Mouse (Mus musculus): ENCODE measurements around the gene Phactr3. TPM values are rescaled to one million over a fixed set of nuclear protein-coding genes. Genes with fewer than 3 reads are reported as not detected.
"Not testable (repeated sequence)": the region's sequence is repeated elsewhere in the genome, so short reads cannot be mapped to it uniquely, and the experiment has no call there.

Phactr3 gene
- 0.20 and 0.27 TPM in 2 replicates for polyA plus RNA-seq (2015; fragmentation: Nextera tagmentation; extraction: Ambion mirVana)

DNA sequence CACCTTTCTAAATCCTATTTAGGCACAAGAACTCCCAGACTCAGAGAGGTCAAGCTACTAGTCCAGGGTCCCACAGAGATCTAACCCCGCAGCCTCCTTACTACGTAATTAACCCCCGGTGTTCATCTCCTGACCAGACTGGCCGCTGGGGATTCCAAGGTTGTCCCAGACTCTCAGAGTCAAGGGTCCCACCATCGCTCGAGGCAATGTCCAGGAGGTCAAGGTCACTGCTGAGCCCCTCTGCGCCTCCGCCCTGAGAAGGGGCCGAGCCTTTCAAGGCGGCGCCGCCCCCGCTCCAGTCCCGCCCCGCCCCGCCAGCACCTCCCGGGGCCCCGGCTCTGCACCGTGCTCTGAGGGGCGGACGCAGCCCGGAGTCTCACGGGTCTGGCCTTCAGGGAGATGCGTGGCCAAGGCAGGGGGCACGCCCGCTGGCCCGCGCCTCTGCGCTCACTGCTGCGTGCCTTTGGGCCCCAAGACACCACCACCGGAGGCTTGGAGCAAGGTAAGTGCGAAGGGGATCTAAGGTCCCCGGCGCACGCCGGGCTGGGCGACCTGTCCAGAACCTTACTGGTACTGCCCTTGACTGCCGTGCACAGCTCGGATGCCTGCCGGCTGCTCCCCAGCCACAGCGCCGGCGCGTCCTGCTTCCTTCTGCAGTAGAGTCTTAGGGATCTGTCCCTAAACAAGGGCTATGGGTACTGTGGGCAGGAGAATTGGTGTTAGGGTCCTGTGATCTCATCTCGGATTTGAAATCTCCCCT lies at the start of gene Phactr3:
Gene Phactr3, plus strand, starts transcription at position 175 of the 760 bp plus-strand sequence.
- TF ChIP-seq EP300 (IDR thresholded peaks at IDR 0.05) (no peak), CTCF (IDR thresholded peaks at IDR 0.05) (no peak)
- H3K9ac ChIP-seq (replicated peaks; ENCODE audit: low read depth): no peak within 1 kb of the TSS
- WGBS: 3% methylated on average over 41 of the region's 45 CpGs
- H3K4me2 ChIP-seq (replicated peaks; ENCODE audit: low read depth, low read length): peak within 1 kb of the TSS; percentile 61
- no peaks in the 10 kb centered on the region for H3K36me3 ChIP-seq (ENCODE audit: insufficient read depth, low read length)
- no peaks in the 10 kb centered on the region for H3K9me3 ChIP-seq (ENCODE audit: low read length)
- no peak within 1 kb of the TSS for H3K27ac ChIP-seq (ENCODE audit: low read length)
- peaks cover 7% of the 10 kb centered on the region; the same call in 1 of the 2 replicates for H3K4me1 ChIP-seq (ENCODE audit: insufficient read depth, low read depth, low read length)
- peaks cover 6% of the 10 kb centered on the region for H3K27me3 ChIP-seq (replicated peaks; ENCODE audit: insufficient read depth, low read length)
- ATAC-seq (peak; percentile 58), DNase-seq (ENCODE audit: low spot score) (no peak)
- H3K4me3 ChIP-seq (ENCODE audit: low read depth, low read length): peak within 1 kb of the TSS; percentile 21; the same call in 1 of the 2 replicates

DNA sequence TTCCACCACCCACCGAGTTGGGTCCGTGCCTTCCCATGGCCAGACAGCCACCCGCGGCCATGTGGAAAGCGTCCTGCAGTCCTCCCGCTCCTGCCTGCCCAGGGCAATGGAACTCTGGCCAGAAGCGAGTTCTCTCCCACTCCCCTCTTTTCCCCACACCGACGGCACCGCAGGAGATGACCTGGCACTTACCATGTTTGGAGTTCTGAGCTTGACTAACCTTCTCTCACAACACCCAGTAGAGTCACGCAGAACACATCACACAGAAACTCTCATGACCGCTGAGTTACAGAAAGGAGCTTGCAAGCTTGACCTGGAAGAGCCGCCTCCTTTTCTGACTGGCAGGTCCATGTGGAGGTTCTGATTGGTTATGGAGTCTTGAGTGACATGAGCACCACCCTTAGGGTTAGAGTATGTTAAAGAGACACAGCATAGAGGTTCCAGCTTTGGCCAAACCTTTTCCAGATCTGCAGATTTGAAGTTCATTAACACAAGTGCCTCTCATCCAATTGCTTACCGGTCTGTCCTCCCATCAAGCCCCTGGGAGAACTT lies 40.5 kb upstream of the Phactr3 start, which contains the start of gene Zfp931:
Gene Zfp931, minus strand, starts transcription at position 311 of the 552 bp plus-strand sequence.
- Histone ChIP-seq H3K4me3 (ENCODE audit: low read depth, low read length) (peak within 1 kb of the TSS; percentile 33), H3K4me2 (replicated peaks; ENCODE audit: low read depth, low read length) (peak within 1 kb of the TSS; percentile 47)
- H3K27ac ChIP-seq (ENCODE audit: low read length); H3K9me3 ChIP-seq (ENCODE audit: low read length); H3K4me1 ChIP-seq (ENCODE audit: insufficient read depth, low read depth, low read length); H3K27me3 ChIP-seq (replicated peaks; ENCODE audit: insufficient read depth, low read length); ATAC-seq; DNase-seq (ENCODE audit: low spot score); H3K36me3 ChIP-seq (ENCODE audit: insufficient read depth, low read length); H3K9ac ChIP-seq (replicated peaks; ENCODE audit: low read depth): not testable (repeated sequence)
- WGBS: no CpG with 5 or more reads among the region's 14 CpGs

DNA sequence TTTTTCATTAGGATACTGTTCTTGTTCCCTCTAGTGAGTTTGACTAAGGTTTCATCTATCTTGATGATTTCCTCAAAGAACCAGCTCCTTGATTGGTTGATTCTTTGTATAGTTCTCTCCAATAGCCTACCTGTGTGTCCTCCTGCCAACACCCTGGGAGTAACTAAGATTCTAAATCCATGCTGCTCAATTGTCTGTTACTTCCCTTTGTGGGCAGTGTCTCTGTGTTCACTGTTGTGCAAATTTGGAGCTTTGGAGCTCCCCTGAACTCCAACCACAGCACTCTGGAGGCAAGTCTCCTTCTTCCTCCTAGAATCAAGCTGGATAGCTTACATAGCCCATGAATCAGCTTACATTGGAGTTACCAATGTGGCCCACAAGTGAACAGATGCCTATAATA lies 29.2 kb upstream of the Phactr3 start:
- no peaks in the 10 kb centered on the region for H3K36me3 ChIP-seq (ENCODE audit: insufficient read depth, low read length)
- H3K27me3 ChIP-seq (replicated peaks; ENCODE audit: insufficient read depth, low read length): no peaks in the 10 kb centered on the region
- no peak for ATAC-seq
- no peak overlapping the region for H3K4me2 ChIP-seq (replicated peaks; ENCODE audit: low read depth, low read length)
- H3K4me1 ChIP-seq (ENCODE audit: insufficient read depth, low read depth, low read length): no peaks in the 10 kb centered on the region
- H3K4me3 ChIP-seq (ENCODE audit: low read depth, low read length): no peak overlapping the region
- H3K9me3 ChIP-seq (ENCODE audit: low read length): no peaks in the 10 kb centered on the region
- H3K27ac ChIP-seq (ENCODE audit: low read length): no peak overlapping the region
- no peak overlapping the region for H3K9ac ChIP-seq (replicated peaks; ENCODE audit: low read depth)
- no peak for DNase-seq (ENCODE audit: low spot score)
- TF ChIP-seq CTCF (IDR thresholded peaks at IDR 0.05) (no peak), EP300 (IDR thresholded peaks at IDR 0.05) (no peak)

DNA sequence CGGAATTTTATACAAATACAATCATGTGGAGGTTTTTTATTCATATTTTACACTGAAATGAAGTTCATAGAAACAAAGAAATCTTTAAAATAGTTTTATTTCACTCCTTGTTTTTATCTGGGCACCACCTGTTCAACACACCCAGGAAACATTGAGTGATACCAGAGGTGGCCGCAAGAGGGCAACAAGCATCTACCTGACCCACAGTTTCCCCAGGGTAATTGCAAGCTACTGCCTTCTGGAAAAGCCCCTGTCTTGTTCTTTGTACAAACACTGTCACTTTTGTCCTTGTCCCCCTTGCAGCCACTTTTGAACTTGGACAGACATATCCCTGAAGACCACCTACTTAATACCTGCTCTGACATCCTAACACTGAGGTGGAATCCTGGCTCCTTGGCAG lies 20.8 kb upstream of the Phactr3 start:
- Histone ChIP-seq H3K27ac (ENCODE audit: low read length) (no peak overlapping the region), H3K36me3 (ENCODE audit: insufficient read depth, low read length) (no peaks in the 10 kb centered on the region), H3K4me2 (replicated peaks; ENCODE audit: low read depth, low read length) (no peak overlapping the region), H3K27me3 (replicated peaks; ENCODE audit: insufficient read depth, low read length) (no peaks in the 10 kb centered on the region), H3K9ac (replicated peaks; ENCODE audit: low read depth) (no peak overlapping the region), H3K4me1 (ENCODE audit: insufficient read depth, low read depth, low read length) (no peaks in the 10 kb centered on the region), H3K9me3 (ENCODE audit: low read length) (no peaks in the 10 kb centered on the region), H3K4me3 (ENCODE audit: low read depth, low read length) (no peak overlapping the region)
- no peak for ATAC-seq
- 6% methylated on average over 2 of the region's 2 CpGs for WGBS
- peak; percentile 10 for DNase-seq (ENCODE audit: low spot score)
- TF ChIP-seq CTCF (IDR thresholded peaks at IDR 0.05): peak; percentile 68
- no peak for TF ChIP-seq EP300 (IDR thresholded peaks at IDR 0.05)

DNA sequence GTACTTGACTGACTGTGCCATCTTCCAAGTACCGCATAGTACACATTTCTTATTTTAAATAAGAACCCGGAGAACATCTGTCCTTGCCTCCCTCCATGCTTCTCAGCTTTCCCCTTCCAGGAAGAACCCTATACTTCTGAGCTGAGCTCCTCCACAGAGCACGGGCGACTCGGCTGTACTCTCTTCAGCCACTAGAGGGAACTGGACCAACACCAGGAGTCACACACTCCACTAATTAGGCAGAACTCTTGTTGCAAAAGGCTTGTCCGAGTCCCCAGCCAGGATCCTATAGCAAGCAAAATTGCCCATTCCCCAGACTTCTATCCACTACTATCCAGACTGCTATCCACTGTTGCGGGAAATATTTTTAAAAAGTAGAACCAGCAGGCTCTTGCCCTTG lies 16.8 kb upstream of the Phactr3 start:
- Histone ChIP-seq H3K4me1 (ENCODE audit: insufficient read depth, low read depth, low read length) (no peaks in the 10 kb centered on the region), H3K36me3 (ENCODE audit: insufficient read depth, low read length) (no peaks in the 10 kb centered on the region), H3K4me3 (ENCODE audit: low read depth, low read length) (no peak overlapping the region), H3K27me3 (replicated peaks; ENCODE audit: insufficient read depth, low read length) (no peaks in the 10 kb centered on the region), H3K27ac (ENCODE audit: low read length) (no peak overlapping the region), H3K4me2 (replicated peaks; ENCODE audit: low read depth, low read length) (no peak overlapping the region), H3K9me3 (ENCODE audit: low read length) (no peaks in the 10 kb centered on the region), H3K9ac (replicated peaks; ENCODE audit: low read depth) (no peak overlapping the region)
- 8% methylated on average over 7 of the region's 7 CpGs for WGBS
- peak; percentile 50 for ATAC-seq
- TF ChIP-seq CTCF (IDR thresholded peaks at IDR 0.05): peak; percentile 81
- no peak for TF ChIP-seq EP300 (IDR thresholded peaks at IDR 0.05)
- DNase-seq (ENCODE audit: low spot score): peak; percentile 63

DNA sequence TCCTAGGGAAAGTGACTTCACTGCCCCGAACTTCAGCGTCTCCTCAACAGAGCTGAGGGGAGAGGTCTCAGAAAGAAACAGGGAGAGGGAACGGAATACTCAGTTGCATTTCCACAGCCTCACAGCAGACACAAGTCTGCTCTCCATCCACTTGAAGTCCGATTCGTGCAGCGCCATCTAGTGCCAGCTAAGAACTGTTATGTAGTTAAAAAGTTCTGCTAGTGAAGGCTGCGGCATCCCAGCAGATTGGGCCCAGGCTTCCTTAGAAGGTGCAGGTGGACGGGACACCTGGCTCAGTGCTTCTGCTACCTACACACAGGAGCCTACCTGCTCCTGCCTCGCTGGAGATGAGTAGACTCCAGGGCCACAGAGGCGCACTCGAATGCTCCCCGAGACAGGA lies 829 bp upstream of the Phactr3 start:
- Histone ChIP-seq H3K27me3 (replicated peaks; ENCODE audit: insufficient read depth, low read length) (peaks cover 6% of the 10 kb centered on the region), H3K36me3 (ENCODE audit: insufficient read depth, low read length) (no peaks in the 10 kb centered on the region), H3K9ac (replicated peaks; ENCODE audit: low read depth) (no peak overlapping the region), H3K4me2 (replicated peaks; ENCODE audit: low read depth, low read length) (no peak overlapping the region), H3K9me3 (ENCODE audit: low read length) (no peaks in the 10 kb centered on the region), H3K4me3 (ENCODE audit: low read depth, low read length) (no peak overlapping the region), H3K27ac (ENCODE audit: low read length) (no peak overlapping the region), H3K4me1 (ENCODE audit: insufficient read depth, low read depth, low read length) (peaks cover 7% of the 10 kb centered on the region; the same call in 1 of the 2 replicates)
- ATAC-seq (0 out of 2 replicates have a peak, but pooled peaks have one; percentile 25), DNase-seq (ENCODE audit: low spot score) (peak; percentile 74)
- 18% methylated on average over 12 of the region's 12 CpGs for WGBS
- TF ChIP-seq CTCF (IDR thresholded peaks at IDR 0.05) (peak; percentile 70), EP300 (IDR thresholded peaks at IDR 0.05) (no peak)
